Mouse (Mus musculus) hindbrain, embryonic 16.5 days (tissue): Measurements from ENCODE around the gene Tmem265. TPM values are rescaled to one million over a fixed set of nuclear protein-coding genes. Genes with fewer than 3 reads are reported as not detected.

ENCODE experiments used
- ATAC-seq: fragments of 200-750 bp; cut with Nextera tagmentation; 2 replicates; pipeline ENCODE4 v1.8.0; 2017; ENCODE audit warnings: moderate TSS enrichment, moderate library complexity
- H3K27ac ChIP-seq: fragments of 300-500 bp; sonication (generic); 2 replicates; pipeline ENCODE4 v1.5.1; 2014; ENCODE audit warnings: low read depth, mild to moderate bottlenecking, control low read depth, low read length, moderate library complexity
- H3K27me3 ChIP-seq: fragments of 300-500 bp; sonication (generic); replicated peaks from 2 replicates; pipeline ENCODE4 v1.6.1; 2014; ENCODE audit warnings: low read length; ENCODE audit not compliant: control insufficient read depth, insufficient read depth
- H3K36me3 ChIP-seq: fragments of 300-500 bp; sonication (generic); 2 replicates; pipeline ENCODE4 v1.6.1; 2014; ENCODE audit warnings: mild to moderate bottlenecking, low read length, moderate library complexity, mixed read lengths; ENCODE audit not compliant: control insufficient read depth, insufficient read depth
- H3K4me1 ChIP-seq: fragments of 300-500 bp; sonication (generic); 2 replicates; pipeline ENCODE4 v1.6.1; 2014; ENCODE audit warnings: low read depth, low read length; ENCODE audit not compliant: control insufficient read depth, insufficient read depth
- H3K4me2 ChIP-seq: fragments of 300-500 bp; sonication (generic); 2 replicates; pipeline ENCODE4 v1.6.1; 2014; ENCODE audit warnings: mild to moderate bottlenecking, low read length, control low read depth, moderate library complexity
- H3K4me3 ChIP-seq: fragments of 300-500 bp; sonication (generic); 2 replicates; pipeline ENCODE4 v1.5.1; 2014; ENCODE audit warnings: mild to moderate bottlenecking, low read length, control low read depth, moderate library complexity
- H3K9ac ChIP-seq: fragments of 300-500 bp; sonication (generic); 2 replicates; pipeline ENCODE4 v1.6.1; 2014; ENCODE audit warnings: low read depth, mild to moderate bottlenecking, control low read depth, low read length, moderate library complexity
- H3K9me3 ChIP-seq: fragments of 300-500 bp; sonication (generic); 2 replicates; pipeline ENCODE4 v1.6.1; 2014; ENCODE audit warnings: mild to moderate bottlenecking, low read length, moderate library complexity; ENCODE audit not compliant: control insufficient read depth
- WGBS: fragments of 180-500 bp; shearing (Covaris S2); extraction: QIAGEN DNeasy Blood & Tissue Kit; methylation state at CpG from one replicate; pipeline ENCODE4 v1.1.7; 2014; 5-methylcytosine and 5-hydroxymethylcytosine counted together
- polyA plus RNA-seq: library from polyadenylated mRNA; unstranded; fragments of >200 nt; fragmentation: Nextera tagmentation; extraction: Ambion mirVana; gene quantifications from 2 replicates; pipeline ENCODE4 v1.2.1, GENCODE M21; 2015

Gene Tmem265
- polyA plus RNA-seq, 1 experiment from 2014 or later = 4.3 TPM

- Histone ChIP-seq H3K27ac (no peak overlapping the region), H3K9me3 (no peaks in the 10 kb centered on the region), H3K4me2 (no peak overlapping the region), H3K4me1 (no peaks in the 10 kb centered on the region), H3K27me3 (no peaks in the 10 kb centered on the region), H3K4me3 (no peak overlapping the region), H3K36me3 (peaks cover 48% of the 10 kb centered on the region), H3K9ac (no peak overlapping the region)
- no peak for ATAC-seq
- WGBS = 79% methylated on average over 4 of the region's 4 CpGs
These were observed 40.5 kb downstream of the Tmem265 start for GRCm38 (mm10) chr7:127601735-127602134.

- Histone ChIP-seq H3K9me3 (no peaks in the 10 kb centered on the region), H3K4me3 (no peak overlapping the region), H3K36me3 (peaks cover 39% of the 10 kb centered on the region), H3K9ac (no peak overlapping the region), H3K27me3 (no peaks in the 10 kb centered on the region), H3K4me1 (no peaks in the 10 kb centered on the region), H3K27ac (no peak overlapping the region), H3K4me2 (no peak overlapping the region)
- 91% methylated on average over 2 of the region's 2 CpGs for WGBS
- no peak for ATAC-seq
These were observed 41.7 kb downstream of the Tmem265 start for GRCm38 (mm10) chr7:127602903-127603302.

- ATAC-seq = no peak
- H3K4me3 ChIP-seq = no peak overlapping the region
- H3K9ac ChIP-seq = no peak overlapping the region
- no peak overlapping the region for H3K27ac ChIP-seq
- WGBS = 92% methylated on average over 10 of the region's 10 CpGs
- H3K9me3 ChIP-seq = no peaks in the 10 kb centered on the region
- no peaks in the 10 kb centered on the region for H3K4me1 ChIP-seq
- H3K4me2 ChIP-seq = no peak overlapping the region
- peaks cover 39% of the 10 kb centered on the region for H3K36me3 ChIP-seq
- H3K27me3 ChIP-seq = no peaks in the 10 kb centered on the region
These were observed 43.1 kb downstream of the Tmem265 start for GRCm38 (mm10) chr7:127604256-127604655.

DNA sequence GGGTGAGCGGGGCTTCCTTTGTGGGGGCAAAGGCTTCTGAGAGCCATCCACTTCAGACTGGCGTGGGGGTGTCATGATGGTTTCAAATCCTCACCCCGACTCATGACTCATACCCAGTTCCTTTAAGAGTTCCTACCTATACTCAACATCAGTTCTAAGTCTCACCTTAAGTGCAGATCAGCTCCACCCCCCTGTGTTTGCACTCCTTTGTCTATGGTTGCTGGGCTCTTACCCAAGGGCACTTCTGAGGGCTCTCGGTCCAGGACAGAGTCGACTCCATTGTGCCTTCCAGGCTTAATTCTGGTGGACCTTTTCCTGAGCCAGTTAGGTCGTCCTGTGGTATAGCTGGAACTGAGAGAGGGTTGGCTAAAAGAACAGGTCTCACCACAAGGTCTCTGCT is 46.0 kb downstream of the Tmem265 start:
- H3K4me1 ChIP-seq = no peaks in the 10 kb centered on the region
- WGBS = 81% methylated on average over 6 of the region's 6 CpGs
- H3K27me3 ChIP-seq = no peaks in the 10 kb centered on the region
- peaks cover 50% of the 10 kb centered on the region for H3K36me3 ChIP-seq
- no peak overlapping the region for H3K4me2 ChIP-seq
- H3K4me3 ChIP-seq = no peak overlapping the region
- H3K9ac ChIP-seq = no peak overlapping the region
- no peak for ATAC-seq
- H3K9me3 ChIP-seq = no peaks in the 10 kb centered on the region
- H3K27ac ChIP-seq = no peak overlapping the region

DNA sequence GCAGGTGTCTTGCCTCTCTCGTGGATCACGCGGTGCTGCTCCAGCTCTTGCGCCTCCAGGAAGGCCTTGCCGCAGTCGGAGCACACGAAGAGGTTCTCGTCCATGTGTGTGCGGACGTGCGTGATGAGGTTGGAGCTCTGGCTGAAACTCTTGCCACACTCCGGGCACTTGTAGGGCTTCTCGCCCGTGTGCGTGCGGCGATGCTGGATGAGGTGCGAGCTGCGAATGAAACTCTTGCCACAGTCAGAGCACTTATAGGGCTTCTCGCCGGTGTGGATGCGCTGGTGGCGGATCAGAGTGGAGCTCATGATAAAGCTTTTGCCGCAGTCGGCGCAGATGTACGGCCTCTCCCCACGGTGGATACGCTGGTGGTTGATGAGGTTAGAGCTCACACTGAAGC is 49.8 kb downstream of the Tmem265 start:
- Histone ChIP-seq H3K4me3 (no peak overlapping the region), H3K9ac (no peak overlapping the region), H3K27me3 (no peaks in the 10 kb centered on the region), H3K9me3 (no peaks in the 10 kb centered on the region), H3K36me3 (peaks cover 37% of the 10 kb centered on the region), H3K4me1 (peaks cover 9% of the 10 kb centered on the region), H3K27ac (no peak overlapping the region), H3K4me2 (no peak overlapping the region)
- no peak for ATAC-seq
- 97% methylated on average over 29 of the region's 29 CpGs for WGBS

- no peak overlapping the region for H3K4me3 ChIP-seq
- WGBS = 95% methylated on average over 26 of the region's 26 CpGs
- peaks cover 37% of the 10 kb centered on the region for H3K36me3 ChIP-seq
- no peaks in the 10 kb centered on the region for H3K9me3 ChIP-seq
- H3K4me1 ChIP-seq = peaks cover 13% of the 10 kb centered on the region
- no peaks in the 10 kb centered on the region for H3K27me3 ChIP-seq
- no peak overlapping the region for H3K4me2 ChIP-seq
- no peak overlapping the region for H3K27ac ChIP-seq
- no peak for ATAC-seq
- no peak overlapping the region for H3K9ac ChIP-seq
These were observed 50.4 kb downstream of the Tmem265 start for GRCm38 (mm10) chr7:127611561-127611960.

DNA sequence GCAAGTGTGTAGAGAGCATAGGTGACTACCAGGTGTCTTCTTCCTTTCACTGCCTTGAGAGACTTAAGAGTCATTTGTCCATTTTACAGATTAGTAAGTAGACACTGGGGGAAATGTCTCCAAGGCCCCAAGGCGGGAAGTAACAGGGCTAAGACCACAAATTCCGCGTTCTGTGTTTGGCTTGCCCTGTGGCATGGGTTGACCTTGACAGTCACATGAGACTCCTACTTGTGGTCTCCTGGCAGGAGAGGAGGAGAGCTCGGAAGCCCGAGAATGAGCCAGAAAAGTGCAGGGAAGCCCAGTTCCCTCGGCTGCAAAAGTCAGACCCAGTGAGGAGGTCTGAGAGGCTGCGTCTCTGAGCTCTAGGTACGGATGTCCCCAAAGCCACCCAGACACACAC is 52.3 kb downstream of the Tmem265 start:
- Histone ChIP-seq H3K9ac (no peak overlapping the region), H3K4me1 (peaks cover 14% of the 10 kb centered on the region), H3K27ac (no peak overlapping the region), H3K27me3 (no peaks in the 10 kb centered on the region), H3K4me2 (peak overlapping the region; percentile 91), H3K36me3 (peaks cover 30% of the 10 kb centered on the region), H3K4me3 (no peak overlapping the region; the same call in 1 of the 2 replicates), H3K9me3 (no peaks in the 10 kb centered on the region)
- WGBS = 88% methylated on average over 8 of the region's 8 CpGs
- no peak for ATAC-seq

DNA sequence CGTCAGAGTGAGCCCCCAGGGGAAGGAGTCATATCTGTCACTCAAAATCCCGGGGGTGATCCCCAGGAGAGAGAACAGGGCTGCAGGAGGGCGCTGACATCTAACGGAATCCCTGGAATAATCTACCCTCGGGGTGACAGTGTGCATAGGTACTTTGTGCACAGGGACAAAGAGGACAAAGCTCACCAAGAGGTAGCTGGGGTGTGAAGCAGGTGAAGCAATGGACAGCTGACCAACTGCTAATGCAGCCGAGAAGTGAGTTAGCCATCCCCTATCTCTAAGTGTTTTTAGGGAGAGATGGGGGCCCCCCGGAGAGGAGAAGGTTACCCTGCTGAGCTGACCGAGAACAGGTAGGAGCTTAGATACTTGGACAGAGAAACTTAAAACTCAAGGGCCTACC is 52.9 kb downstream of the Tmem265 start:
- Histone ChIP-seq H3K27ac (peak overlapping the region; percentile 87; the same call in 1 of the 2 replicates), H3K9ac (peak overlapping the region; percentile 94), H3K27me3 (no peaks in the 10 kb centered on the region), H3K9me3 (no peaks in the 10 kb centered on the region), H3K4me1 (peaks cover 14% of the 10 kb centered on the region), H3K36me3 (peaks cover 30% of the 10 kb centered on the region), H3K4me2 (peak overlapping the region; percentile 91), H3K4me3 (peak overlapping the region; percentile 100)
- no peak for ATAC-seq
- 15% methylated on average over 8 of the region's 8 CpGs for WGBS

DNA sequence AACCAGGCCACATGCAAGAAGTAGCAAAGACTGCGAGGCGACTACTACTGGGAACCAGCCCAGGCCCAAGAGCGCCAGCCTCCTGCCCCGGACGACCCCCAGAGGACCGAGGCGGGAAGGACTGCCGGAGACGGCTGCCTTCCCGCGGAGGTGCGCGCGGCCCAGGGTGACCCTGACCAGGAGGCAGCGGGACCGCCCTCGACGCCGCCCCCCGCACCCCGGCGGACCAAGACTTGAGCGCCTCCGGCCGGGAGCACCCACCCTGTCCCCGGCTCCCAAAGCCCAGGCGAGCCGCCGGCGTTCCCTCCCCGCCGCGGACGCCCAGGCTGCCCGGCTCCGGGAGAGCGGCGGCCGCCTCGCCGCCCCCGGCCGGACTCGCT is 53.3 kb downstream of the Tmem265 start:
- ATAC-seq = peak; percentile 49
- no peaks in the 10 kb centered on the region for H3K9me3 ChIP-seq
- no peaks in the 10 kb centered on the region for H3K27me3 ChIP-seq
- under 1% methylated on average over 23 of the region's 44 CpGs for WGBS
- H3K4me2 ChIP-seq = peak overlapping the region; percentile 91
- H3K4me1 ChIP-seq = peaks cover 14% of the 10 kb centered on the region
- H3K27ac ChIP-seq = peak overlapping the region; percentile 87
- peak overlapping the region; percentile 94 for H3K9ac ChIP-seq
- peaks cover 28% of the 10 kb centered on the region for H3K36me3 ChIP-seq
- H3K4me3 ChIP-seq = peak overlapping the region; percentile 100
